Mouse (Mus musculus) kidney, adult 2 months (tissue): ENCODE results near the gene Robo2.

Source experiments
- CTCF ChIP-seq: fragments of 200-500 bp; conservative IDR thresholded peaks from 2 replicates; pipeline ENCODE4 v1.5.1; 2011; ENCODE audit warnings: low read depth, mild to moderate bottlenecking, control low read depth, low read length, moderate library complexity, mixed read lengths; ENCODE audit not compliant: insufficient read depth, insufficient read length
- POLR2A ChIP-seq: fragments of 200-500 bp; IDR thresholded peaks from one replicate; pipeline ENCODE4 v1.6.1; 2011; ENCODE audit warnings: low read depth, low read length, control low read depth

- TF ChIP-seq POLR2A (no peak), CTCF (no peak)
Measured at GRCm38 (mm10) chr16:74191621-74192020, 220.0 kb downstream of the Robo2 start.
